Mouse (Mus musculus) erythroblast, embryonic 14.5 days (primary cell): ENCODE data around the gene Ccr6.

ENCODE experiments used
- GATA1 ChIP-seq: IDR thresholded peaks from 2 replicates; pipeline ENCODE4 v1.6.1; 2012; ENCODE audit warnings: low read length, inconsistent platforms, mixed read lengths
- TAL1 ChIP-seq: IDR thresholded peaks from 3 replicates; pipeline ENCODE4 v1.6.1; 2012; ENCODE audit warnings: low read length, inconsistent platforms, mixed read lengths

DNA sequence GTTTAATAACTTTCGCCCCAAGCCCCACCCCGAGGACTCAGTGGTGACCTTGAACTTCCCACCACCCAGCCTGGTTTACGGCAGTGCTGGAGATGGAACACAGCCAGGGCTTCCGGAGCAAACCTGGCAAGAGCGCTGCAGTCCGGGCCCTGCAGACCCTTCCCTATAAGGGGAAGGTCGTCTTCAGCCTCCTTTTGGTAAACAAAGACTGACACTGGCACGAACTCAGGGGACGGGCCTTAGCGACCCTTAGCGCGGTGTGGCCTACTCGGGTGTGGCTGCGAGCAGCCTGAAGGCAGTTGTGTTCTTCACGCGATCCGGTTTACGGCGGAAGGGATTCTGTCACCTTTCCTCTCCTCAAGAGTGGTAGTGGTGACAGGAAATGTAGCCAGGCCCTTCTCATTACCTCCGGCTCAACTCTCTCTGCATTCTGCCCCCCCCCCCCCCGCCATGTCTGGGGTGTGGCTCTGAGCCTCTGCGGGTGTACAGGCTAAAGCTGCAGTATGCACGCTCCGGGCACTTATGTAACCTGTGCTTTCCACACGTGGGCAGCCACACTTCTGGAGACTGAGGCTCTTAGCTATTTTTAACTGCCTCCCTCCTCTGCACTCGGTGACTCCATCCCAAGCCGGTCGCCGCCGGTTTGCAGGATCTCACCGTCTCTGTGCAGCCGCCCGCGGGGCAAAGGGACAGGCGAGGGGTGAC lies 47.1 kb downstream of the Ccr6 start, which contains the start of gene Mpc1:
- TF ChIP-seq TAL1 (no peak), GATA1 (no peak)
